Mouse (Mus musculus) heart, postnatal 4 days (tissue): Measurements from ENCODE around the gene Qser1. TPM values are rescaled to one million over a fixed set of nuclear protein-coding genes. Genes with fewer than 3 reads are reported as not detected.

ENCODE experiments used
- DNase-seq: peaks from one replicate; pipeline ENCODE4 v3.0.0; 2021
- total RNA-seq, 2 experiments: library from RNA; stranded (reverse); gene quantifications; 2 replicates each; pipeline ENCODE4 v1.2.3; 2021

The Qser1 gene
- total RNA-seq, 2 experiments from 2014 or later: 30.7 to 30.8 TPM

- no peak for DNase-seq
Observed at GRCm38 (mm10) chr2:104732562-104733256, 83.9 kb downstream of the Qser1 start.

GRCm38 (mm10) chr2:104732033-104732444 is 84.5 kb downstream of the Qser1 start:
- DNase-seq: no peak

GRCm38 (mm10) chr2:104727369-104727768 is 89.2 kb downstream of the Qser1 start:
- DNase-seq: no peak

- DNase-seq: no peak
Observed at GRCm38 (mm10) chr2:104722021-104722420, 94.5 kb downstream of the Qser1 start.

GRCm38 (mm10) chr2:104717827-104718226 is 98.7 kb downstream of the Qser1 start:
- DNase-seq: no peak

GRCm38 (mm10) chr2:104717231-104717735 is 99.3 kb downstream of the Qser1 start:
- DNase-seq: no peak

- no peak for DNase-seq
Observed at GRCm38 (mm10) chr2:104716279-104716678, 100.3 kb downstream of the Qser1 start, which contains the start of gene Pin1rt1. Gene Pin1rt1, minus strand, starts transcription at chr2:104716379.

GRCm38 (mm10) chr2:104714254-104714691 is 102.3 kb downstream of the Qser1 start:
- peak; percentile 15 for DNase-seq

GRCm38 (mm10) chr2:104712486-104712809 is 104.1 kb downstream of the Qser1 start:
- no peak for DNase-seq

GRCm38 (mm10) chr2:104711585-104712485 is 104.7 kb downstream of the Qser1 start, which contains the start of gene Tcp11l1:
Gene Tcp11l1, minus strand, starts transcription at chr2:104712169.
- peak; percentile 61 for DNase-seq

- DNase-seq: no peak
Observed at GRCm38 (mm10) chr2:104710670-104711370, 105.7 kb downstream of the Qser1 start.

- DNase-seq: no peak
Observed at GRCm38 (mm10) chr2:104709786-104710337, 106.7 kb downstream of the Qser1 start.

Other genes starting within 250 kb of the Qser1 start
- gene Cstf3, start 226.2 kb downstream of the Qser1 start, total RNA-seq: 10 to 100 TPM; 32.9 to 37.7 TPM
- gene Tcp11l1, start 104.6 kb downstream of the Qser1 start, total RNA-seq: 10 to 100 TPM in 1 of 2 experiments, 1 to 10 TPM in 1; 7.3 to 10.3 TPM
- not detected for gene Pin1rt1, start 100.4 kb downstream of the Qser1 start, total RNA-seq
- 1 to 10 TPM; 2.7 to 2.8 TPM for gene Depdc7, start 73.9 kb downstream of the Qser1 start, total RNA-seq
- 1 to 10 TPM; 2.8 to 3.3 TPM for gene Prrg4, start 33.1 kb upstream of the Qser1 start, total RNA-seq
- 1 to 10 TPM; 3.7 to 3.8 TPM for gene Ccdc73, start 51.0 kb upstream of the Qser1 start, total RNA-seq
- 100 to 1,000 TPM; 145 to 152 TPM for gene Eif3m, start 200.3 kb upstream of the Qser1 start, total RNA-seq